Mouse (Mus musculus) splenic B cell, adult 2 months (primary cell): ENCODE measurements at regions not wholly inside any gene's neighbourhood (a gene's known extent, or its start where the extent isn't known, plus 50 kb on each side); places are given as distances from the start of the nearest gene placed in this dataset.

Experiments used
- DNase-seq: peaks from one replicate; pipeline ENCODE4 v3.0.0-alpha.2; 2011; ENCODE audit warnings: low read depth, low spot score
- H3K27me3 ChIP-seq: 2 replicates; pipeline ENCODE4 v1.6.1; 2012; ENCODE audit warnings: mild to moderate bottlenecking, low read length, moderate library complexity, mixed read lengths; ENCODE audit not compliant: control insufficient read depth, poor library complexity, insufficient read depth, severe bottlenecking
- H3K36me3 ChIP-seq: 2 replicates; pipeline ENCODE4 v1.6.1; 2012; ENCODE audit warnings: mild to moderate bottlenecking, low read length, moderate library complexity, mixed read lengths; ENCODE audit not compliant: control insufficient read depth, poor library complexity, insufficient read depth, severe bottlenecking

GRCm38 (mm10) chr12:92228585-92228984, 379.6 kb upstream of the Sel1l start:
- no peaks in the 10 kb centered on the region for H3K36me3 ChIP-seq
- H3K27me3 ChIP-seq: no peaks in the 10 kb centered on the region
- DNase-seq: no peak

GRCm38 (mm10) chr12:92203351-92203750, 354.4 kb upstream of the Sel1l start:
- DNase-seq: no peak
- no peaks in the 10 kb centered on the region for H3K27me3 ChIP-seq
- no peaks in the 10 kb centered on the region for H3K36me3 ChIP-seq

GRCm38 (mm10) chr12:92200602-92201001, 351.6 kb upstream of the Sel1l start:
- Histone ChIP-seq H3K36me3 (no peaks in the 10 kb centered on the region), H3K27me3 (no peaks in the 10 kb centered on the region)
- no peak for DNase-seq

- Histone ChIP-seq H3K36me3 (no peaks in the 10 kb centered on the region), H3K27me3 (no peaks in the 10 kb centered on the region)
- no peak for DNase-seq
Measured at GRCm38 (mm10) chr12:92198738-92199477, 350.0 kb upstream of the Sel1l start.

GRCm38 (mm10) chr12:92193934-92194685, 345.2 kb upstream of the Sel1l start:
- DNase-seq: no peak
- H3K36me3 ChIP-seq: no peaks in the 10 kb centered on the region
- no peaks in the 10 kb centered on the region for H3K27me3 ChIP-seq

- Histone ChIP-seq H3K27me3 (no peaks in the 10 kb centered on the region), H3K36me3 (no peaks in the 10 kb centered on the region)
- DNase-seq: no peak
Measured at GRCm38 (mm10) chr12:92193199-92193933, 344.4 kb upstream of the Sel1l start.

GRCm38 (mm10) chr12:92189022-92189421, 340.1 kb upstream of the Sel1l start:
- no peak for DNase-seq
- Histone ChIP-seq H3K27me3 (no peaks in the 10 kb centered on the region), H3K36me3 (no peaks in the 10 kb centered on the region)

GRCm38 (mm10) chr12:92187133-92187482, 338.2 kb upstream of the Sel1l start:
- no peak for DNase-seq
- Histone ChIP-seq H3K27me3 (no peaks in the 10 kb centered on the region; the same call in 1 of the 2 replicates), H3K36me3 (no peaks in the 10 kb centered on the region)

- H3K36me3 ChIP-seq: no peaks in the 10 kb centered on the region
- DNase-seq: no peak
- no peaks in the 10 kb centered on the region; the same call in 1 of the 2 replicates for H3K27me3 ChIP-seq
Measured at GRCm38 (mm10) chr12:92186448-92187132, 337.6 kb upstream of the Sel1l start.

- no peak for DNase-seq
- Histone ChIP-seq H3K27me3 (no peaks in the 10 kb centered on the region; the same call in 1 of the 2 replicates), H3K36me3 (no peaks in the 10 kb centered on the region)
Measured at GRCm38 (mm10) chr12:92179292-92179691, 330.3 kb upstream of the Sel1l start.

GRCm38 (mm10) chr12:92156726-92157125, 307.8 kb upstream of the Sel1l start:
- H3K27me3 ChIP-seq: no peaks in the 10 kb centered on the region
- DNase-seq: no peak
- no peaks in the 10 kb centered on the region for H3K36me3 ChIP-seq

GRCm38 (mm10) chr12:92152922-92153235, 303.9 kb upstream of the Sel1l start:
- no peaks in the 10 kb centered on the region for H3K27me3 ChIP-seq
- no peaks in the 10 kb centered on the region for H3K36me3 ChIP-seq
- no peak for DNase-seq

- Histone ChIP-seq H3K27me3 (no peaks in the 10 kb centered on the region), H3K36me3 (no peaks in the 10 kb centered on the region)
- no peak for DNase-seq
Measured at GRCm38 (mm10) chr12:92152043-92152921, 303.3 kb upstream of the Sel1l start.

GRCm38 (mm10) chr12:92137539-92137938, 288.6 kb upstream of the Sel1l start:
- Histone ChIP-seq H3K36me3 (no peaks in the 10 kb centered on the region), H3K27me3 (no peaks in the 10 kb centered on the region)
- no peak for DNase-seq
